Mouse (Mus musculus): ENCODE data around the gene Gnl2.

- no peak for TF ChIP-seq CTCF (IDR thresholded peaks at IDR 0.05; ENCODE audit: extremely low read depth, insufficient read depth, insufficient read length, insufficient replicate concordance)
- no peak for TF ChIP-seq POLR2A (IDR thresholded peaks at IDR 0.05; ENCODE audit: low read depth, low read length)
Measured at GRCm38 (mm10) chr4:125097412-125097811, 81.0 kb downstream of the Gnl2 start.
